Mouse (Mus musculus) spleen, postnatal 36 days (tissue): Measurements from ENCODE around the gene Zfp598.
"Not testable (repeated sequence)": the region's sequence is repeated elsewhere in the genome, so short reads cannot be mapped to it uniquely, and the experiment has no call there.

ENCODE experiments used
- DNase-seq, 2 experiments: peaks; one replicate each; pipeline ENCODE4 v3.0.0; 2022; ENCODE audit warnings: low spot score in 2 of 2, mixed read lengths in 1 of 2

The Zfp598 gene

GRCm38 (mm10) chr17:24687146-24687595 is 17.7 kb downstream of the Zfp598 start:
- DNase-seq: peak; percentile 48 to 59

- DNase-seq: no peak
These were observed 18.1 kb downstream of the Zfp598 start for GRCm38 (mm10) chr17:24687599-24687998.

- no peak for DNase-seq
These were observed 20.0 kb downstream of the Zfp598 start, which contains the start of gene Syngr3 for GRCm38 (mm10) chr17:24689251-24690081. Syngr3 (minus strand) TSS chr17:24689955.

- DNase-seq: no peak
These were observed 22.9 kb downstream of the Zfp598 start for GRCm38 (mm10) chr17:24692385-24692784.

- DNase-seq: no peak
These were observed 26.0 kb downstream of the Zfp598 start for GRCm38 (mm10) chr17:24695326-24696010.

- peak; percentile 83 to 86 for DNase-seq
These were observed 26.7 kb downstream of the Zfp598 start, which contains the start of the genes Gfer and Noxo1 for GRCm38 (mm10) chr17:24696011-24696697. Gfer (minus strand) TSS chr17:24696156. Noxo1 (plus strand) TSS chr17:24696234.

- no peak for DNase-seq
These were observed 28.5 kb downstream of the Zfp598 start for GRCm38 (mm10) chr17:24697985-24698384.

- DNase-seq: no peak
These were observed 29.2 kb downstream of the Zfp598 start for GRCm38 (mm10) chr17:24698715-24699114.

GRCm38 (mm10) chr17:24699473-24699872 is 30.0 kb downstream of the Zfp598 start:
- no peak for DNase-seq

GRCm38 (mm10) chr17:24701251-24701650 is 31.8 kb downstream of the Zfp598 start:
- no peak for DNase-seq

GRCm38 (mm10) chr17:24705821-24706220 is 36.3 kb downstream of the Zfp598 start:
- DNase-seq: no peak

GRCm38 (mm10) chr17:24706982-24707800 is 37.7 kb downstream of the Zfp598 start, which contains the start of gene Tbl3:
Tbl3 (minus strand) TSS chr17:24707660.
- peak; percentile 86 to 88 for DNase-seq

GRCm38 (mm10) chr17:24707801-24708425 is 38.4 kb downstream of the Zfp598 start:
- DNase-seq: no peak

GRCm38 (mm10) chr17:24708646-24709045 is 39.2 kb downstream of the Zfp598 start:
- DNase-seq: no peak

GRCm38 (mm10) chr17:24715556-24715955 is 46.1 kb downstream of the Zfp598 start:
- DNase-seq: no peak

- no peak for DNase-seq
These were observed 46.7 kb downstream of the Zfp598 start for GRCm38 (mm10) chr17:24716166-24716682.

- DNase-seq: no peak
These were observed 48.5 kb downstream of the Zfp598 start, which contains the start of the genes Rnf151 and Rps2 for GRCm38 (mm10) chr17:24717943-24718342. Rnf151 (minus strand) TSS chr17:24718063. Rps2 (plus strand) TSS chr17:24718116.

GRCm38 (mm10) chr17:24718938-24719337 is 49.5 kb downstream of the Zfp598 start:
- not testable (repeated sequence) for DNase-seq

GRCm38 (mm10) chr17:24719494-24720222 is 50.2 kb downstream of the Zfp598 start:
- peak; percentile 98 for DNase-seq
